Mouse (Mus musculus) limb, embryonic 11.5 days (tissue): Measurements from ENCODE around the gene Wnt3a. TPM values are rescaled to one million over a fixed set of nuclear protein-coding genes. Genes with fewer than 3 reads are reported as not detected.

Source experiments
- ATAC-seq: fragments of 200-750 bp; cut with Nextera tagmentation; 2 replicates; pipeline ENCODE4 v1.8.0; 2017; ENCODE audit warnings: low read depth; ENCODE audit not compliant: insufficient number of reproducible peaks, low FRiP score, low TSS enrichment
- DNase-seq: peaks from one replicate; pipeline ENCODE4 v3.0.0-alpha.2; 2015; ENCODE audit warnings: low spot score
- H3K27ac ChIP-seq: fragments of 300-500 bp; sonication (generic); replicated peaks from 2 replicates; pipeline ENCODE4 v1.5.1; 2014; ENCODE audit warnings: low read depth, mild to moderate bottlenecking, low read length
- H3K27me3 ChIP-seq: fragments of 300-500 bp; sonication (generic); 2 replicates; pipeline ENCODE4 v1.6.1; 2014; ENCODE audit warnings: mild to moderate bottlenecking, low read length, mixed read lengths; ENCODE audit not compliant: control insufficient read depth, insufficient read depth
- H3K36me3 ChIP-seq: fragments of 300-500 bp; sonication (generic); 2 replicates; pipeline ENCODE4 v1.6.1; 2014; ENCODE audit warnings: mild to moderate bottlenecking, low read length, moderate library complexity, mixed read lengths; ENCODE audit not compliant: control insufficient read depth, insufficient read depth
- H3K4me1 ChIP-seq: fragments of 300-500 bp; sonication (generic); 2 replicates; pipeline ENCODE4 v1.6.1; 2014; ENCODE audit warnings: low read length, mixed read lengths; ENCODE audit not compliant: control insufficient read depth, insufficient read depth
- H3K4me2 ChIP-seq: fragments of 300-500 bp; sonication (generic); 2 replicates; pipeline ENCODE4 v1.6.1; 2014; ENCODE audit warnings: low read depth, mild to moderate bottlenecking, moderate library complexity; ENCODE audit not compliant: severe bottlenecking
- H3K4me3 ChIP-seq: fragments of 300-500 bp; sonication (generic); 2 replicates; pipeline ENCODE4 v1.5.1; 2014; ENCODE audit warnings: low read depth, low read length
- H3K9ac ChIP-seq: fragments of 300-500 bp; sonication (generic); 2 replicates; pipeline ENCODE4 v1.6.1; 2014; ENCODE audit warnings: mild to moderate bottlenecking, low read length
- H3K9me3 ChIP-seq: fragments of 300-500 bp; sonication (generic); 2 replicates; pipeline ENCODE4 v1.6.1; 2016; ENCODE audit warnings: low read length; ENCODE audit not compliant: control insufficient read depth
- WGBS: fragments of 180-500 bp; shearing (Covaris S2); extraction: QIAGEN DNeasy Blood & Tissue Kit; methylation state at CpG from one replicate; pipeline ENCODE4 v1.1.7; 2014; 5-methylcytosine and 5-hydroxymethylcytosine counted together
- polyA plus RNA-seq: library from polyadenylated mRNA; unstranded; fragments of >200 nt; fragmentation: Nextera tagmentation; extraction: Ambion mirVana; gene quantifications from 2 replicates; pipeline ENCODE4 v1.2.1, GENCODE M21; 2014

Wnt3a gene
- polyA plus RNA-seq: 0.07 and 0.28 TPM in 2 replicates

- 0% methylated on average over 34 of the region's 60 CpGs for WGBS
- peak within 1 kb of the TSS; percentile 26 for H3K4me3 ChIP-seq
- no peak within 1 kb of the TSS for H3K27ac ChIP-seq
- H3K4me2 ChIP-seq: peak within 1 kb of the TSS; percentile 48
- H3K36me3 ChIP-seq: no peaks in the 10 kb centered on the region
- H3K27me3 ChIP-seq: peaks cover 80% of the 10 kb centered on the region
- H3K9me3 ChIP-seq: no peaks in the 10 kb centered on the region
- ATAC-seq (no peak), DNase-seq (no peak)
- H3K9ac ChIP-seq: no peak within 1 kb of the TSS
- peaks cover 11% of the 10 kb centered on the region for H3K4me1 ChIP-seq
Measured at GRCm38 (mm10) chr11:59290702-59291303, at the start of gene Wnt3a. Gene Wnt3a (minus strand): TSS chr11:59290752.

- WGBS: 86% methylated on average over 2 of the region's 2 CpGs
Measured at GRCm38 (mm10) chr11:59338736-59339120, 48.2 kb upstream of the Wnt3a start.

GRCm38 (mm10) chr11:59337955-59338735, 47.6 kb upstream of the Wnt3a start:
- Histone ChIP-seq H3K9ac (no peak overlapping the region), H3K4me1 (peaks cover 4% of the 10 kb centered on the region; the same call in 1 of the 2 replicates), H3K4me3 (no peak overlapping the region), H3K27ac (no peak overlapping the region), H3K27me3 (no peaks in the 10 kb centered on the region), H3K36me3 (no peaks in the 10 kb centered on the region), H3K4me2 (no peak overlapping the region), H3K9me3 (no peaks in the 10 kb centered on the region)
- DNase-seq (no peak), ATAC-seq (no peak)
- 68% methylated on average over 13 of the region's 13 CpGs for WGBS

More at GRCm38 (mm10) chr11:59338736-59339120, 48.2 kb upstream of the Wnt3a start:
- no peak for ATAC-seq
- Histone ChIP-seq H3K4me3 (no peak overlapping the region), H3K4me2 (no peak overlapping the region), H3K36me3 (no peaks in the 10 kb centered on the region), H3K9me3 (no peaks in the 10 kb centered on the region), H3K9ac (no peak overlapping the region), H3K4me1 (peaks cover 4% of the 10 kb centered on the region; the same call in 1 of the 2 replicates), H3K27me3 (no peaks in the 10 kb centered on the region), H3K27ac (no peak overlapping the region)
- no peak for DNase-seq

GRCm38 (mm10) chr11:59336381-59336780, 45.8 kb upstream of the Wnt3a start:
- peak; percentile 47 for DNase-seq
- Histone ChIP-seq H3K27me3 (no peaks in the 10 kb centered on the region), H3K4me1 (peaks cover 4% of the 10 kb centered on the region; the same call in 1 of the 2 replicates), H3K9ac (no peak overlapping the region), H3K36me3 (no peaks in the 10 kb centered on the region), H3K9me3 (no peaks in the 10 kb centered on the region), H3K4me2 (no peak overlapping the region), H3K27ac (no peak overlapping the region), H3K4me3 (no peak overlapping the region)
- 0 out of 2 replicates have a peak, but pooled peaks have one; percentile 27 for ATAC-seq
- WGBS: 26% methylated on average over 1 of the region's 1 CpGs

- peaks cover 4% of the 10 kb centered on the region; the same call in 1 of the 2 replicates for H3K4me1 ChIP-seq
- no peak overlapping the region for H3K27ac ChIP-seq
- no peaks in the 10 kb centered on the region for H3K36me3 ChIP-seq
- H3K4me2 ChIP-seq: no peak overlapping the region
- DNase-seq (no peak), ATAC-seq (no peak)
- WGBS: 63% methylated on average over 2 of the region's 2 CpGs
- no peaks in the 10 kb centered on the region for H3K27me3 ChIP-seq
- H3K4me3 ChIP-seq: no peak overlapping the region
- no peaks in the 10 kb centered on the region for H3K9me3 ChIP-seq
- no peak overlapping the region for H3K9ac ChIP-seq
Measured at GRCm38 (mm10) chr11:59335942-59336341, 45.4 kb upstream of the Wnt3a start.

GRCm38 (mm10) chr11:59335150-59335549, 44.6 kb upstream of the Wnt3a start:
- DNase-seq (no peak), ATAC-seq (no peak)
- no peaks in the 10 kb centered on the region for H3K27me3 ChIP-seq
- WGBS: 76% methylated on average over 4 of the region's 4 CpGs
- no peak overlapping the region for H3K27ac ChIP-seq
- no peak overlapping the region for H3K4me2 ChIP-seq
- H3K36me3 ChIP-seq: no peaks in the 10 kb centered on the region
- no peak overlapping the region for H3K9ac ChIP-seq
- H3K4me1 ChIP-seq: peaks cover 6% of the 10 kb centered on the region
- H3K9me3 ChIP-seq: no peaks in the 10 kb centered on the region
- H3K4me3 ChIP-seq: no peak overlapping the region

- H3K27me3 ChIP-seq: no peaks in the 10 kb centered on the region
- H3K27ac ChIP-seq: no peak overlapping the region
- DNase-seq (no peak), ATAC-seq (no peak)
- no peak overlapping the region for H3K9ac ChIP-seq
- 46% methylated on average over 9 of the region's 9 CpGs for WGBS
- no peak overlapping the region for H3K4me2 ChIP-seq
- H3K9me3 ChIP-seq: no peaks in the 10 kb centered on the region
- H3K36me3 ChIP-seq: no peaks in the 10 kb centered on the region
- no peak overlapping the region for H3K4me3 ChIP-seq
- H3K4me1 ChIP-seq: peaks cover 16% of the 10 kb centered on the region
Measured at GRCm38 (mm10) chr11:59332938-59333337, 42.4 kb upstream of the Wnt3a start.

GRCm38 (mm10) chr11:59331167-59331869, 40.8 kb upstream of the Wnt3a start:
- no peak for DNase-seq
- no peaks in the 10 kb centered on the region for H3K27me3 ChIP-seq
- H3K9ac ChIP-seq: no peak overlapping the region
- WGBS: 83% methylated on average over 16 of the region's 16 CpGs
- no peak overlapping the region for H3K27ac ChIP-seq
- no peaks in the 10 kb centered on the region for H3K36me3 ChIP-seq
- H3K9me3 ChIP-seq: no peaks in the 10 kb centered on the region
- no peak for ATAC-seq
- H3K4me3 ChIP-seq: no peak overlapping the region
- no peak overlapping the region for H3K4me2 ChIP-seq
- peaks cover 12% of the 10 kb centered on the region for H3K4me1 ChIP-seq
